Mouse (Mus musculus) kidney, postnatal 25 days (tissue): ENCODE measurements around the gene Cers6.

ENCODE experiments used
- DNase-seq, 2 experiments: peaks; one replicate each; pipeline ENCODE4 v3.0.0; 2021; ENCODE audit warnings: mixed read lengths in 2 of 2

Cers6 gene

DNA sequence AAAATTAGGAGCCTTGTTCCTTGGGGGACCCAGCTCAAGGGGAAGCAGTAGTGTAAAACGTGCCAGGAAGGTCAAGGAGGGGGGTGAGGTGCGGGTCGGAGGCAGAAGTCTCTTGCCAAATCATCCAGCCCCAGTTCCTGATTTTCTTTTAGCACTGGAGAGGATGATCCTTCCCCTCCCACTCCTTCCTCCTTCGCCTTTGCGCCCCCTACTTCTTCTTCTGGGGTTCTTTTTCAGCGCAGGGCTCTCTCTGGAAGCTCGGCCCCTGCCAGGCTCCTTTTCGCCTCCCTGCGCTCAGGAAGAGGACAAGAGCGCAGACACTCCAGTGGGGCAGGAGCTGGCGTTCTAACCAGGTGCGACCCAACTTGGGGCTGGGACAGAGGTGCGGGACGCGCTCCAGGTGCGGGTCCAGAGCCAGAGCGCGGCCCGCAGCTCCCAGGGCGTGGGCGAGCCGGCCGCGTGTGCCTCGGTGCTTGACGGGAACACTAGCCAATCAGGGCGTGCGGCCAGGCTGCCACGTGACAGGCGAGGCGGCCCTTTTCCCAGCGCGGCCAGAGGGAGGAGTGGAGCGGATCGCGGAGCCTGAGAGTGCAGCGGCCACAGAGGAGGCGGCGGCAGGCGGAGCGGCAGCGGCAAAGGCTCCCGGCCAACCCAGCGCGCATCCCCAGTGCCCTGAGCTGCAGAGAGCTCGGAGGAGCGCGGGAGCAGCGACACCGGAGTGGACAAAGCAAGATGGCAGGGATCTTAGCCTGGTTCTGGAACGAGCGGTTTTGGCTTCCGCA, at the start of gene Cers6:
TSS of gene Cers6 (plus strand) at position 538 of the 782 bp plus-strand sequence.
- DNase-seq = peak; percentile 98

DNA sequence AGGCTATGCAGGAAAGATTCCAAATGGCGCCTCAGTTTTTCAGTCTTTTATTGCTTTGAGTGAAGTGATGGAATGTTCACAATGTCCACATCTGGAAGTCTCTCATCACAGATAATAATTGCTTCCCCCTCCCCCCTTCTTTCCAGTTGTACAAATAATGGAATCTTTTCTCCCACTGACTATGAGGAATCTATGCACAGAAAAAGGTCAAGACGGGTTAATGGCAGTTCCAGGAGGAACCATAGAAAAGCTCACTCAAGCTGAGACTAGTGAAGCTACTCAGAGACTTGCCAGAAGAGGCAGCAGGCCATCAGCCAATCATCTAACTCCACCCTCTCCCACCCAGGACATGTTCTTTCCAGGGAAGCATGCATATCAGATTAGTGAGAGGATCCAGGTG, 46.8 kb upstream of the Cers6 start:
- DNase-seq = no peak

DNA sequence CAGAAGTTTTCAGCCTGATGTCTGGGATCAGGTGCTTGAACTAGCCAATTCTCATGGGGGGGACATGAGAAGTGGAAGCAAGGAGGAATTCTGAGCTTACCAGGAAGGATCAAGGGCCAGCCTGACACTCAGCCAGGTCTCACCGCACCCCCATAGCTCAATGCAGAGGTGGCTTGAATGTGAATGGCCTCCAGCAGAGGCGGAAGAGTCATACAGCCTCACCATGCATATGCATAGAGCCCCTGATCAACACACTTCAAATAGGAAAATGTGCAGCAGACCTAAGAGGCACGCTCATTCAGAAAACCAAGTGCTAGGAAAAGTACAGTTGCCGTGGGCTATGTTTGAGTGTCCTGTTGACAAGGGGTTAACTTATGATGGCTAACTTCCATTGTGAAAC, 42.2 kb upstream of the Cers6 start:
- no peak for DNase-seq

DNA sequence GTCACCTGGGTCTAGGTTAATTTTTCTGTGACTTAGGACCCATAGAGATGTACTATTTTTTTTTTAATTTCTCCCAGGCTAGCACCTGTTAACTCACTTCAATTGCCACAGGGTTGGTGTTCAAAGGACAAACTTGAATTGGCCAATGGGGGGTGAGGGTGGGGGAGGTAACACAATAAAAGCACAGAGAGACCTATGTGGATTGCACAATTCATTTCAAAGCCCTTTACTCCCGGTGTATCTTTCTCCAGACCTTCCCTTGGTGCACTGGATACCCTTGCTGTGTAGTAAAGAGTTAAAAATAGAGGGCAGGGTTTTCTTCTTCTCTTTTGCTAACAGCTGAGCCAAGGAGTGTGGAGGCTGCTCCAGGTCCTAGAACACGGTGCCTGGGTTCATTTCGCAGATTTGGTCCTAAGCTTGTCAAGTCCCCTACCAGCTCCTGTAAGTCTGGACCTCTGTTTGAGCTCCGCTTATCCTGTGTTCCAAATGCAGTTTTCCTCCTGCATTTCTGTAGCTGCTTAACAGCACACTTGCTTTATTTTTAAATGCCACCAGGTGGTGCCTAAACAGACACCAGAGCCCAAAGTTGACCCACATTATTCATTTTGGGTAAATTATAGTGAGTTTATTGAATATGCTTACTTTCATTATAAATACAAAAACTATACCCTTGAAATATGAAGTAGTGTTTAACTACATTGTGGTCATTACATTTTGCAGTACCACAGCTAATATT, 38.9 kb upstream of the Cers6 start:
- peak in 1 of 2 experiments; percentile 8 for DNase-seq

DNA sequence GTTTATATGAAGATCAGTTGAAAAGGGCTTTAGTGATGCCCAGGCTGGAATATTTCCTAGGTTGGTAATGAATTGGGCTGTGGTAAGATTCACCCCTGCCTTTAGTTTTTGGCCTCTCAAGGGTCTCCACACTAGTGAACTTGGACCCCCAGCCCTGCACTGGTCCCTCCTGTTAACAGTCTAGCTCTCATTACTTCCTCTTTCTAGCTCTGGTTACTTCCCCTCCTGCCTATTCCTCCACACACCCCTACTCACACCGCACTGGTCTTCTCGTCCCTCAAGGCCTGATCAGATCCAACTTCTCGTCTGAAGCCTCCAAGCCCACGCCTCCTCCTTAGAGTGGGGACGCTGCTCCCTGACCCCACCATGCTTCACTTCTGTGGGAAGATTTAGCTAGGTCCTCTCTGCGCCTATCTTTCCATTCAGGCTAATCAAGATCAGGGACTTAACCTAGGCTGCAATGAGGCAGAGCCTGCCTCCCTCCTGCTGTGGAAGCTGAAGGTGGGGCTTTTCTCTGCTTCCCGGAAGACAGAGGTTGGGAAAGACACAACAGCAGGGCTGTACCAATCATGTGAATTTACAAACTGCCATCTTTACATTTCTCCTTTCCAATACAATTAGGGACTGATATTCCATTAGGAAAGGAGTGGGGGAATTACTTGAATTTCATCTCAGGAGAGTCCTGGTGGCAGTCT, 35.8 kb upstream of the Cers6 start:
- DNase-seq = no peak

DNA sequence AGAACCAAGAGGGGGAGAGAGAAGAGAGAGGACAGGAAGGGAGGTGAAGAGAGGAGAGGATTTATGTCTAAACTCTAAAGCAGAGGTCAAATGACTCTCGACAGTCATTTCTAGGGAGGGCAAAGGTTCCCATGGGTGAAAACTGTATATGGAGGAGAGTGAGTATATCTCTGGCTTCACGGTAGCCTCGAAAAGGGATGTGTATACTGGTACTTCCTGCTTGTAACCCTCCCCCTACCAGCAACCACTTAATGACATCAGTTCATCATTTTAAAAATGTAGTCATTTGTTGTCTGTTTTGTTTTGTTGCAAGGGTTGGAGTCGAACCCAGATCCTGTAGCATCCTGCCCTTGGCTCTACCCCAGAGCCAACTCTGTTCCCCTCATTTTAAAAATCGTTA, 17.9 kb upstream of the Cers6 start:
- no peak for DNase-seq

DNA sequence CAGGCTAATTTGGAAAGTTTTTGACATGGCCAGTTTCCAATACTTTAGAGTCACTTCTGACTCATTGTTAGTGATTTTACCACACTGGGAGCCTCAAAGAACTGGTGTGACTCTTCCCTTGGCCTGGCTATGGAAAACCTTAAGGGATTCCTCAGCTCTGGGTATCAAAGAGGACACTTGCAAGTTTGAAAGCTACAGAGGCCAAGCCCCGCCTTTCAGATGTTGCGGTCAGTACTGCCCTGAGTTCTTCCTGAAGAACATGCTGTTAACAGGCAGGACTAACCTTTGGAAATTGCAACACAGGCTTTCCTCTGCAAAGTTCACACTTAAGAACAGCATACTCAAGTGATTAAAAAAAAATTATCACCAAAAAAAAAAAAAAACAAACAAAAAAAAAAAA, 16.7 kb upstream of the Cers6 start:
- peak; percentile 65 to 82 for DNase-seq

DNA sequence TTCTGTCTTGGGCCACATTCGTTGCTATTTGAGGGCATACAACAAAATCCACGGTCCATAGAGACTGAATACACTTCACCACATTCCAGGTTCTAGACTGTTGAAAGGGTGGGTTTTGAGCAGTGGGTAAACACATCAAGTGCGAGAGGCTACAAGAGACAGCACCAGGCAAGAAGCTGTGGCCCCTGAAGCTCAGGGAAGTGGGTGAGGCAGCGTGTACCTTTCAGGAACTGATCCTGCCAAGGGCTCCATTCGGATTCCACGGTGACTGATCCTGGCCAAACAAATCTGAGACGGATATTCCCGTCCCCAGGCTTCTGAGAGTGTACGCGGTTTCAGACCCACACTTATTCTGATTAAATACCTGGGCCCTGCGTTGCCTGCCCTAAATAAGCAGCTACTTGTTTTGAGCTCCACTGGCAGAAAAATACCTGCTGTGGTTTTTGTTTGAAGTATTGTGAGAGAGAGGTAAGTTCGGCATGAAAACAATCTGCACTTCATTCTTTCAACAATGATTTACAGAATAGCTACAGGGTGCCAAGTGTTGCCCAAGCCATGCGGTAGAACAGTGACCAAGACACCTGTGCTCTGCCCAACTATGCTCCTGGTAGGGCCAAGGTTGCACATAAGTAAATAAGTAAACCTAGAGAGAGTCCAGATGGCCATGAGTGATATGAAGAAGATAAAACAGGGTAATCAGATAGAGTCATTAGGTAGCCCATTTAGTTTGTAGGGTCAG, 16.1 kb upstream of the Cers6 start:
- DNase-seq = peak; percentile 75 to 87

DNA sequence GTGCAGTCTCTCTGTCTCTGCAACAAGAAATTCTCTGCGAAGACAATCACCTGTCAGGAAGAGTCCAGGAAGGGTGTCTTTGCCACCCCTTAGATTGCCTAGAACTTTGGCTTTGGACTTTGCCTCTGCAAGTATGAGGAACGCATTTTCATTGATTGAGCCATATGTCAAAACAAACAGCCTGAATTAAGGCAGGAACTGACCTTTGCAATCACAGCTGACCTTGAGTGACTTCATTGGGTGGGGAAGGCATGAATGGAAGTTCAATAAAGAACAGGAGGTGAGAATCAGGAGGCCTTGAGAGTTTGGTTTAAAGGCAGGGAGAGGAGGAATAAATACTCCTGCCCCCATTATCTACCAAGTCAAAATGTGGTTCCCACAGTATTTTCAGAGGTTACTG, 850 bp upstream of the Cers6 start:
- no peak for DNase-seq

DNA sequence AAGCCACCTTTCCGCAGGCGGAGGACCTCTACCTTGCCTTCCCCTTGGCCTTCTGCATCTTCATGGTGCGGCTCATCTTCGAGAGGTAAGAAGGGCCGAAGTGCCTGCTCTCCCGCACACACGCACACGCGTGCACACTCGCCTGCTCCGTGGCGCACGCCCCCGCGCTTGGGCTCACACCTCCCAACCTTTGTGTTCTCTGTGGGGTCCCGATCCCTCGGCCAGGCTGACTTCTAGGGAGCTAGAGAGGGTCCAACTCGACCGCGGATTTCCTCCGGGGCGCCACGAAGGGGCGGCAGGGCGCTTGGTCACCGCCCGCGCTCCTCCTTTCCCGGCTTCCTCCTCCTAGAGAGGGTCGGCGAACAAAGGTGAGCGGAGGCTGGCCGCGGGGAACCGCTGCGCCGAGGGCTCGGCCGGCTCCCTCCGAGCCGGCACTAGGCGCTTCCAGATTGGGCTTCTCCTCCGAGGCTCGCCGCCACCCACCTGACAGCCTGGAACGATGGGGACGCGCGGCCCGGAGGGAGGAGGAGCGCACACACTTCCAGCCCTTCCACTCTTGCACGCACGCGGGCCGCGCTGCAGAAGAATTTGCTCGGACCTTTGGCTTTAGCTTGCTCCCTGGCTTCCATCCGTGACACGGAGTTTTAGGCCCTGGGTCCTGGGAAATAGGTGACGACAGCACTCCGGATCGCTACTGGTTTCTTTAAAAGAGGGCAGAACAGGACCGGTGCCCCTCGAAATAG, 651 bp downstream of the Cers6 start:
- peak; percentile 63 to 80 for DNase-seq

DNA sequence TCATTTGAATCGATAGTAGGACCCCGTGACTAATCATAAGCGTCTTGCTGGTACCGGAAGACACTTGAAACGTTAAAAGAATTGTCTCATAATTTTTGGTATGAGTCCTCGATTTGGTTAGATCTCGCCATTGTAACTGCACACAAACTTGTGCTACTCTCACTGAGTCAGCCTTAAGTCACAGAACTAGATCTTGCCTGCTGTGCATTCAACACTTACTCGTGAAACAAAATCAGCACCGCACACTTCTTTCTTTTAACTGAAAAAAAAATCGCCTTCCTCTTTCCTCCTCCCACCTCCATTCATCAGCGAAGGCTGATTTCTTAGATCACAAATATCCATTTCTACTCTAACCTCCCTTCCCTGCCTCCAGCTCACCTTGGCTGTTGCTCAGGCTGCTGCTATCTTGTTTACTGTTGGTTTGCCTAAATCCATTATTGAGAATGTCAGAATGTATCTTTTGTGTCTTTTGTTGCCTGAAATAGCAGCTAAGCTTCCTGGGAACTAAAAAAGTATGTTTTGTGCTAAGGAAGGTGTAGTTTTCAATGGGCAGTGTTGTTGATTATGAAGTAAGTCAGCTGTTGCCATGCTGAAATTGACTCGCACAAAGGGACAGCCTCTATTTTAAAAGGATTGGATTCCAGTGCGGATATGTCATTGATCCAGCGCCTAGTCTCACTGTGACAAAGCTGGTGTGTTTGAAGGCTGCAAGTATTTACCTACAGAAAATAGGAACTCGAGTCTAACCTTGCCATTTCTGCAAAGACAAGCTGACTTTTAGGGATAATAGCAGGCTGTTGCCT, 1.4 kb downstream of the Cers6 start:
- no peak for DNase-seq

DNA sequence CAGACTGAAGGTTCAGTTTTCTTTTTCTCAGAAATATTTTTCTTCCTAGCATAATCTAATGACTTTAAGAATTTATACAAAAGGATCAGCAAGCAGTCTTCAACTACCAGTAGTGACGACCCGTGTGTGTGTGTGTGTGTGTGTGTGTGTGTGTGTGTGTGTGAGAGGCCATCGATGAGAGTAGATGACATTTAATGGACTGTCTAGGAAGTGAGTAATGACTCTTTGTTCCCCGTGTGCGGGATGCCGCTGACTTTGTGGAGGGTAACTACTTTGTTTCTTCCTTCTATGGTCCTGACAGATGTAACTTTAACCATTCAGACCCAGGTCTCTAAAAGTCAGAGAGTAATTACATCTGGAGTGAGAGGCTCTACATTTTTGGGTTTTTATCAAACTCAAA, 2.3 kb downstream of the Cers6 start:
- no peak for DNase-seq

DNA sequence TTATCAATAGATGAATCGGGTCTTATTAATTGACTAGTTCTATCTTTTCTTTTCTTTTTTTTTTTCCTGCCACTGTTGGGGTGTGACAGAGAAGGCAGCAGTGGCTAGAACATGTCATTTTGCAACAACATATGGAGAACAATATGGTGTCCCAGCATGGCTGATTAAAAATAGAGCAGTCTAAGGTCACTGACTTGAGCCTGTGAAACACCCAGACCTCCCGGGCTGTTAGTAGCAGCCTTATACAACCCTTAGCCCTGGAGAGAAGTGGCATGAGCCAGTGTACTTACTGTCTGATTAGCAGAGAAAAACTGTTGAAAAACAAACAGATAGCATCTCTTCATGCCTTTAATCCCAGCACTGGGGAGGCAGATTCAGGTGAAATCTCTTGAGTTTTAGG, 3.1 kb downstream of the Cers6 start:
- no peak for DNase-seq

DNA sequence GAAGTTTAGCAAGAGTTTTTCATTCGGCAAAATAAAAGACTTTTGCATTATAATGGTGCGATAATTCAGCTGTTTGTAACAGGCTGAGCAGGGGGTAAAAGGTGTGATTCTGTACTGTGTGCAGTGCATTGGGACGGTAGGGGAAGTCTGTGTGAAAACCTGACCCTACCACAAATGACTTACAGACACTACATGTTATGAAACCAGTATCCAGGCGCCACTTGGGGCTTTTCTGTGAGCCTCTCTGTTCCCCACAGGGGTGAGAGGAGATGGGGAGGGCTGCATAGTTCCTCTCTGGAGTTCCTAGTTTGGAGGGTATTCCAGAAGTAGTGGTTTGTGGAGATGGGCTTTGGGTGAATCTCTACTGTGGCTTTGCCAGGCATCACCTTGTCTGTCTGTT, 5.9 kb downstream of the Cers6 start:
- no peak for DNase-seq

DNA sequence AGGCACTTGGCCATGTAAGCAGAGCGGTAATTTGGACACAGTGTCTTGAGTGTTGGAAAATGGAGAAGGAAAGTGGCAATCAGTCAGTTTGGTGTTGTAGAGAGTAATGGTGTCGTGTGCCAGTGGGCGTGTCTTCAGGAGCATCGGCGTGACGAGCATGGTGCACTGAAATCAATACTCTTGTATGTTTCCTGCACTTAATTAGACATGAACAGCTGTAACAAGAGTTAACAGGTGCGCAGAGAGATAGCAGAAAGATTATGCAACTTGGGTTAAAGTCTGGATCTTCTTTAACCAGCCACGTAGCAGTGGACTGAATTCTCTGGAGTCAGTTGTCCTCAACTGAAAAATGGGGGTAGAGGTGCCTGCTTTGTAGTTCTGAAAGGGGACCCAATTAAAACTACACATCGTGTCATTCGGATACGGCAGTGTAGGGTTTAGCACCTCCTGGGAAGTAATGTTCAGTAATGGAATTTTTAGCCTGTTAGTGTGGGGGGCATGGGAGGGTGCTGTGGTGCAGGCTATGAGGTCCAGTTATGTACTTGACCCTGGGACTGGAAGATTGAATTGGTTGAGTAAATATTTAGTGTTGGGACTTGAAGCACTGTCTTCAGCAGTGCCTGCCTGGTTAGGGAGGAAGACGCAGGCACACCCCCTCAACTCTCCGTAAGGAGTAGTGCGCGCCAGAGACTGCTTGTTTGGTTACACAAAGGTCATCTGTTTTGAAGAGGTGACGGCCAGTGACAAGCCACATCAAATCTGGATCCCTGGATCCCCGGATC, 9.9 kb downstream of the Cers6 start:
- no peak for DNase-seq

DNA sequence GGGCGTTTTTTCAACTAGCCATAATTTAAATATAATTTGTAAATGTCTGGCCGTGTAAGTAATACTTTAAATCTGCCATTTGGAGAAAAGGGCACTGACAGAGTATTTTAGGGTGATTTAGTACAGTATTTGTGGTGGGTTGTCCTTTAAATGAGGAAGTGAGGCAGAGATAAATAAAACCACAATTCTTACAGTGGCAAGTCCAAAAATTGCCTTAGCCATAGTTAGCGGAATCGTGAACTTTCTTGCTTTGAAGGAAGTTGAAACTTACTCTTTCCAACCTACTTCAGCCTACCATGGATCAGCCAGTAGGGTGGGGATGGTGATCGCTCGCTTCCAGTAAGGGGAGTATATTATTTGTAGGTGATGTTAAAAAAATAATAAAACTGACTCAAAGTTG, 11.8 kb downstream of the Cers6 start:
- DNase-seq = no peak

DNA sequence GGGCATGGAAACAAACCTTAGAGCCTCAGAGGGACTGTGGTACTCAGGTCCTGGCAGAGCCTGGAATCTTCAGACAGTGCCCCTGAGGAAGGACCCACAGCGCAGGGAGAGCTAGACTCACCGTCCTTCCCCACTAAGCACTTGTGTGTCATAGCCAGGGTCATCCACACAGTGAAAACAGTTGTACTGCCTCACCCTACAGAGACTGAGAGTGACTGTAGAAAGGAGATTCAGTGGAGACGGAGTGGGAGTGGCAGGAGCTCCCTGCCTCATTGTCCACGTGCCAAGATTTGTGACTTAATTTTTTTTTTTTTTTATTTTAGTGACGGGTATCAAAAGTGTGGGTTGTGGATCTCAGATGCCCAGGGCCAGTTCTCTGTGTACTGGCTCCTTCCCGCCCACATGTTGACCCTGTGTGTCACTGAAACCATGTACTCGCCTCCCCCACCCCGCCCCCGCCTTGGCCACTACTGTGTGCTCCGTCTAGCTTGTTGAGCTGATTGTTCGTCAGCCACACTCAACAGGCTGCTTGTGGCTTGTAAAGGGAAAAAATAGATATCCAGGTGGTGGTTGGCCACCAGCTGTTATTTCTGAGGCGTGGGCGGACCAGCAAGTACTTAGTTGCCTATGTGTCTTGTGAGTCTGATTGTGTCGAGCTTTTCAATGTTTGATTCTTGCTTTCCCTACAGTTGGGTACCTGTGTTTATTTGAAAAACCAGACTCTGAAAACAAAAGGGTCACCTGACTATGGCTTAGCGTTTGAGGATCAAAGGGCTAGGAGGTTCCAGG, 12.6 kb downstream of the Cers6 start:
- no peak for DNase-seq

DNA sequence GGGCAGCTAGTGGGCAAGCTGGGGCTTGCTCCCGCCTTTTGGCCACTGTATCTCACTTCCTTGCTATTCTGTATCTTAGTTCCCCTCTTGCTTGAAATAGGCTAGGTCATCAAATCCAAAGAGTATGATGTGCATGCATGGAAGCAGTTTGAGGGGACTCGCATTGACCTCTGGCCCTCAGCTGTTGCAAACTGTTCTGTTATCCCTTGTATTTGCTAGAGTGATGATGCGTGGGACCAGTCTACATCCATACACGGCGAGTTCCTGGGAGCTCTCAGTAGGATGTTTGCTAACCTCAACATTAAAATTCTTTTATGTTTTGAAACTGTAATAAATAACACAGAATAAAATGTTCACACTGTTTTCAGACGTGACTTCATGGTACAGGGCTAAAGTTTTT, 13.3 kb downstream of the Cers6 start:
- no peak for DNase-seq

DNA sequence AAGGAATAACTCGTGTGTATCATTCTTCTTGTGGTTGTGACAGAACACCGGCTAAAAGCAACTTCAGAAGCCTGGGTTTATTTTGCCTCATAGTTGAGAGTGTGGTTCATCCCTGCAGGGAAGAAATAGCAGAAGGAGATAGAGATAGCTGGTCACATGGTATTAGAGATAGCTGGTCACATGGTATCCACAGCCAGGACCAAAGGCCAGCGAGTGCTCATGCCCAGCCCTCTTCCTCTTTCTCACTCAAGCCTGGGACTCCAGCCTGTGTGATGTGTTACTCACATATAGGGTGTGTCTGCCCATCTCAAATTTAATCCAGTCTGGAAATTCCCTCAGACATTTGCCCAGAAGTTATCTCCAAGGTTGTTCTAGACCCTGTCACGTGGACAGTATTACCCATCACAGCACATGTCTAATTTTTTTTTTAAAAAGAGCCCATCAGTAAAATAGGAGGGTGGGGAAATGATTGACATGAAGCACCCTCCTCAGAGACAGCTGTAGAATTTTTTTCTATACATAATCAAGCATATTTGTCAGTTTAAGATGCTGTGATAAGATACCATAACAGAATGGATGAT, 17.9 kb downstream of the Cers6 start:
- DNase-seq = no peak
